Mouse (Mus musculus): ENCODE measurements at regions not wholly inside any gene's neighbourhood (a gene's known extent, or its start where the extent isn't known, plus 50 kb on each side); places are given as distances from the start of the nearest gene placed in this dataset.

DNA sequence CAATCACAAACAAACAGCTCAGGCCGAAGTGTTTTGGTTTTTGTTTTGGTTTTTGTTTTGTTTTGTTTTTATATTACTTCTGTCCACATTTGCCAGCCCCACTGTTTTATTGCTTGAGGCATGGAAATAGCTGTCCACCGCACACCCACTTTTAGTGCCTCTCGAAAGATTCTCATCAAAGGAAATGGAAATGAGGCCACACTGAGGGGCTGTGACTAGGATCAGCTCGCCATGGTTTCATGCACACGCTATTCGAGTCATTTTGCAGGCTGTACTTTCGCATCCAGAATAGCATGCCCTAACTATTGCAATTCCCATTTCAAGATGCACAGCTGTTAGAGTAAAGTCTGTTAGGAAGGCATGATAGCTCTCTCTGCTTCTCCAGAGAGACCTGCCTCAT is 1543.4 kb upstream of the Tenm3 start:
- Histone ChIP-seq H3K4me3 (no peak overlapping the region), H3K27ac (no peak overlapping the region), H3K27me3 (no peaks in the 10 kb centered on the region), H3K9ac (no peak overlapping the region), H3K4me1 (peaks cover 7% of the 10 kb centered on the region; the same call in 1 of the 2 replicates), H3K4me2 (replicated peaks) (no peak overlapping the region), H3K36me3 (no peaks in the 10 kb centered on the region), H3K9me3 (no peaks in the 10 kb centered on the region)
- ATAC-seq (ENCODE audit: low FRiP score, low read depth) = no peak
- WGBS = 64% methylated on average over 7 of the region's 7 CpGs

DNA sequence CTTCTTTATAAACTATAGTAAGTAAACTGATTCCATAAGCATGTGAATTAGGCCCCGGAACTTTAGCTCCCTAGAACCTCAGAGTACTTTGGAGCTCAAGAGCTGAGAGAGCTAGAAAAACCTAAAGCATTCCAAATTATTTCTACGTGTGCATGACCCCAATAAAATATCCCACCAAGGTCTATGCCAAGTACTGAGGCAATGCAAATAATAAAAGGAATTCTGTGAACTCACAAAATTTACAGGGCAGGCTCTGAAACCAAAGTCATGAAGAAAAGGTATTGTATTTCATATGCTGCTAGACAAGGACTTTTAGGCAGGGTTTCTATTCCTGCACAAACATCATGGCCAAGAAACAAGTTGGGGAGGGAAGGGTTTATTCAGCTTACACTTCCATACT is 1539.9 kb upstream of the Tenm3 start:
- H3K4me1 ChIP-seq = peaks cover 15% of the 10 kb centered on the region
- 33% methylated on average over 2 of the region's 2 CpGs for WGBS
- no peaks in the 10 kb centered on the region for H3K9me3 ChIP-seq
- H3K4me2 ChIP-seq (replicated peaks) = no peak overlapping the region
- no peak overlapping the region for H3K27ac ChIP-seq
- no peak overlapping the region for H3K9ac ChIP-seq
- H3K4me3 ChIP-seq = no peak overlapping the region
- H3K27me3 ChIP-seq = no peaks in the 10 kb centered on the region
- peak; percentile 68; the same call in 1 of the 2 replicates for ATAC-seq (ENCODE audit: low FRiP score, low read depth)
- H3K36me3 ChIP-seq = no peaks in the 10 kb centered on the region

DNA sequence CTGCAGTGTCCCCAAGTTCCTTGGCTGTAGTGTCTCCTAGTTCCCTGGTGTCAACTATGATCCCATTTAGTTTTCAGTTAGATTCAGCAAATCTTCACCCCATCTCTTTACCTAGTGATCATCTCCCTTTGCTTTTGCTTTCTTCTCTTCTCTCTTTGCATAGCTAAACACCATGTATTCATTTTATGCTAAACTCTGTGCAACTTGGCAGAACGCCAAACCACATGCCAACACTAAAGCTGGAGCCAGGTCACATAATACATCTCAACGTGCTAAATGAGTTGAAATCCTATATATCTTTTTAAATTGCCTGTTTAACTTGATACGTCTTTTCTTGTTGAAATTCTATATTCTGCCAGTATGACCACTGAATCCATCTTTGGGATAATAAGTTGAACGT is 1536.0 kb upstream of the Tenm3 start:
- ATAC-seq (ENCODE audit: low FRiP score, low read depth) = peak; percentile 59; the same call in 1 of the 2 replicates
- H3K36me3 ChIP-seq = no peaks in the 10 kb centered on the region
- no peak overlapping the region for H3K4me2 ChIP-seq (replicated peaks)
- WGBS = 32% methylated on average over 4 of the region's 4 CpGs
- no peaks in the 10 kb centered on the region for H3K27me3 ChIP-seq
- H3K4me3 ChIP-seq = no peak overlapping the region
- no peak overlapping the region for H3K27ac ChIP-seq
- no peaks in the 10 kb centered on the region for H3K9me3 ChIP-seq
- H3K9ac ChIP-seq = no peak overlapping the region
- H3K4me1 ChIP-seq = peaks cover 15% of the 10 kb centered on the region

DNA sequence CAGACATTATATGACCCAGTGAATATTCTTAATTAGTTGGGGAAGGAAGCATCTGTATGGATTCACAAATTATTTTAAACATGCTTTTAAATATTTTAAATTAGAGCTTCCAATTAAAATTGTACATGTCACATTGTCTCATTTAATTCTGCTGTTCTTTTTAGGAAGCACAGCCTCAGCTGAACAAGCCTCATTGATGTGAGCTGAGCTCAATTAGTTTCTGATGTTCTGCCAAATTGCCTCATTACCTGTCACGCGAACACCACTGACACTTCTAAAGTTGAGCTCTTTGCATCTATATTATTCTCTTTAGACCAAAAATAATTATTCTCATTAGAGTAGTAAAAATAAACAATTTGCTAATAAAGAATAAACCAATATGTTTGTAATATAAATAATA is 1530.0 kb upstream of the Tenm3 start:
- Histone ChIP-seq H3K36me3 (no peaks in the 10 kb centered on the region), H3K4me1 (no peaks in the 10 kb centered on the region), H3K9me3 (no peaks in the 10 kb centered on the region), H3K9ac (no peak overlapping the region), H3K4me2 (replicated peaks) (no peak overlapping the region), H3K4me3 (no peak overlapping the region), H3K27ac (no peak overlapping the region), H3K27me3 (no peaks in the 10 kb centered on the region)
- no peak for ATAC-seq (ENCODE audit: low FRiP score, low read depth)
- WGBS = 52% methylated on average over 2 of the region's 2 CpGs

GRCm38 (mm10) chr8:50326485-50326884 is 1482.7 kb upstream of the Tenm3 start:
- Histone ChIP-seq H3K27me3 (no peaks in the 10 kb centered on the region), H3K9ac (no peak overlapping the region), H3K36me3 (no peaks in the 10 kb centered on the region), H3K4me1 (no peaks in the 10 kb centered on the region), H3K4me2 (replicated peaks) (no peak overlapping the region), H3K9me3 (no peaks in the 10 kb centered on the region), H3K4me3 (no peak overlapping the region), H3K27ac (no peak overlapping the region)
- no peak for ATAC-seq (ENCODE audit: low FRiP score, low read depth)
- WGBS = 49% methylated on average over 3 of the region's 3 CpGs

DNA sequence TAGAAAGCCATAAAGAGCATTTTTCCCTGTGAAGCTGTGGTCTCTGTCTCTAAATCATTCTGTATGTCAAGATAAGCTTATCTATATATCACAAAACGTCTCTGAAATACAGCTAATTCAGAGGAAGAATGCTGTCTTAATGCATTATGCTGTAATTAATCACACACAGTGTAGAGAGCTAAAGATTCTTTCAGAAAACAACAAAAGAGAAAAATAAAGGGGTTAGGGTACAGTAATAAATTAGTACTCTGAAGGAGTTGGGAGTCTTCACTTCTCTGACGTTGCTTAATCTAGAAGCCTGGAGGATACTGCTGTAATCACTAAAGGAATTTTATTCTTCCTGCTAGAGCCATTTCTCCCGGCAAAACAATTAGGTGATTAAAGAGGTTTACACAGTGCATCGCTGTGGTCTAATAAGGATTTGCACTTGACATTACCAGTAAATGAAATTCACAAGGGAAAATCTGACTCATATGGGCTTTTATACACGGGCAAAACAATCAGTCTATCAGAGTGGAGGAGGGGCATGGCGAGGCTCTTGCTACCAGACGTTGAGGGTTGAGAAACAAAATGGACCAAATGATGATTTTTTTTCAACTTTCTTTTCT is 1477.7 kb upstream of the Tenm3 start:
- Histone ChIP-seq H3K4me1 (no peaks in the 10 kb centered on the region), H3K9me3 (no peaks in the 10 kb centered on the region), H3K9ac (no peak overlapping the region), H3K27me3 (no peaks in the 10 kb centered on the region), H3K27ac (no peak overlapping the region), H3K4me2 (replicated peaks) (no peak overlapping the region), H3K36me3 (no peaks in the 10 kb centered on the region), H3K4me3 (no peak overlapping the region)
- 18% methylated on average over 7 of the region's 7 CpGs for whole genome bisulfite sequencing
- ATAC-seq (ENCODE audit: low FRiP score, low read depth) = no peak

DNA sequence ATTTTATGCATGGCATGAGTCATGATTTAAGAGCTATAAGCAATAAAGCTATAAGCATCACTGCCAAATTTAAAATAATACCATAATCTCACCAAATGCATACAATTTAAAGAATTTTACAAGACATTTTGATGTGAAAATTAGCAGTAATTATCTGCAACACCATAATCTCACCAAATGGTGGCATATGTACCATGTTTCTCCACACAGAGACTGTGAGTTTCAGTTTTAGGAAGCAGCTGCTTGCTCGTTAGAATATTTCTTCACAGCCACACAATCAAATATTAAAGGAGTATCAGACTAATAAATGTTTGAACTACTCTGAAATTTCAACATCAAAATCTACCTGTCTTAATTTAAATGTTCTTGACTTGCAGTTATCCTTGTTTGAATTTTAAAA is 1472.9 kb upstream of the Tenm3 start:
- Histone ChIP-seq H3K36me3 (no peaks in the 10 kb centered on the region), H3K4me2 (replicated peaks) (no peak overlapping the region), H3K27me3 (no peaks in the 10 kb centered on the region), H3K4me3 (no peak overlapping the region), H3K9me3 (no peaks in the 10 kb centered on the region), H3K27ac (no peak overlapping the region), H3K4me1 (no peaks in the 10 kb centered on the region), H3K9ac (no peak overlapping the region)
- 57% methylated on average over 1 of the region's 1 CpGs for WGBS
- ATAC-seq (ENCODE audit: low FRiP score, low read depth) = no peak

GRCm38 (mm10) chr8:50310308-50310707 is 1466.6 kb upstream of the Tenm3 start:
- WGBS = 68% methylated on average over 3 of the region's 3 CpGs
- no peaks in the 10 kb centered on the region for H3K27me3 ChIP-seq
- no peaks in the 10 kb centered on the region for H3K9me3 ChIP-seq
- H3K9ac ChIP-seq = no peak overlapping the region
- H3K4me1 ChIP-seq = no peaks in the 10 kb centered on the region
- ATAC-seq (ENCODE audit: low FRiP score, low read depth) = no peak
- H3K4me3 ChIP-seq = no peak overlapping the region
- no peak overlapping the region for H3K27ac ChIP-seq
- H3K4me2 ChIP-seq (replicated peaks) = no peak overlapping the region
- H3K36me3 ChIP-seq = no peaks in the 10 kb centered on the region

DNA sequence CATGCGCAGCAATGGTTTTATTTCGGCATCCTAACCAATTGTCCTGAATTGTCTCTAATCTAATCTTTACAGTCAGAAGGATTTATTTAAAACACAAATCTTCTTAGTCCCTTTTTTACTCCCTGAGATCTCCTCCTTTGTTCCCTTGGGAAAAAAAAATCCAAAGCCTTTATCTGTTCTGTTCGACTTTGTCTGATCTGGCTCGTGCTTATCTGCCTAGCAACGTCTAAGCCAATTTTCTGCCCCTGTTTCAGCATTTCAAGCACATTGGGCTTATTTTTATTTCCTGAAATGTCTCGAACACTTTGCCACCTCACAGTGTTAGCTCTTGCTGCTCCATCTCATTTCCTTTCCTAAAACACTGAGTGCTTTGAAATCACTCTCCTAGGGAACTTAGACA is 1456.6 kb upstream of the Tenm3 start:
- no peaks in the 10 kb centered on the region for H3K36me3 ChIP-seq
- no peaks in the 10 kb centered on the region for H3K9me3 ChIP-seq
- no peak overlapping the region for H3K9ac ChIP-seq
- no peak overlapping the region for H3K4me2 ChIP-seq (replicated peaks)
- H3K4me3 ChIP-seq = no peak overlapping the region
- H3K27ac ChIP-seq = no peak overlapping the region
- ATAC-seq (ENCODE audit: low FRiP score, low read depth) = no peak
- 80% methylated on average over 6 of the region's 6 CpGs for WGBS
- H3K27me3 ChIP-seq = no peaks in the 10 kb centered on the region
- H3K4me1 ChIP-seq = no peaks in the 10 kb centered on the region

- no peaks in the 10 kb centered on the region for H3K27me3 ChIP-seq
- no peak overlapping the region for H3K4me3 ChIP-seq
- WGBS = 8% methylated on average over 4 of the region's 4 CpGs
- H3K4me2 ChIP-seq (replicated peaks) = no peak overlapping the region
- H3K9me3 ChIP-seq = no peaks in the 10 kb centered on the region
- no peaks in the 10 kb centered on the region for H3K4me1 ChIP-seq
- H3K9ac ChIP-seq = no peak overlapping the region
- H3K36me3 ChIP-seq = no peaks in the 10 kb centered on the region
- ATAC-seq (ENCODE audit: low FRiP score, low read depth) = peak; percentile 72; the same call in 1 of the 2 replicates
- no peak overlapping the region for H3K27ac ChIP-seq
Measured at GRCm38 (mm10) chr8:50293501-50293900, 1449.8 kb upstream of the Tenm3 start.

DNA sequence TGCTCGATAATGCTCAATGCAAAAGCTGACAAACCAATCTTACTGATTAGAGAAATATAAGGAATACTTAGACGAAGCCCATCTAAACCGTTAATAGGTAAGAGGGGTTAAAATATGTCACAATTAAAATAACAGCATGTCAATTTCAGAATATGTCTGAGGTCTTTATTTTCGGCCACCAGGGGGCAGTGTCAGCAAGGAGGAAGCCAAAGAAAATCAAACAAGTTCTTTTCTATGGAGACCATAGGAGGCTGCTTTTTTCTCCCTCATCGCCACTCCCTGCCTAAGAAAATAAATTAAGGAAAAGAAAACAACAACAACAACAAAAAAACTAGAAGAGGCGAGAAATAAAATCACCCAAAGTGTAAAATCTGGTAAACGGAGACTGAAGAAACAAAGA is 1448.4 kb upstream of the Tenm3 start:
- Histone ChIP-seq H3K4me3 (no peak overlapping the region), H3K4me1 (no peaks in the 10 kb centered on the region), H3K9ac (no peak overlapping the region), H3K4me2 (replicated peaks) (no peak overlapping the region), H3K36me3 (no peaks in the 10 kb centered on the region), H3K27ac (no peak overlapping the region), H3K27me3 (no peaks in the 10 kb centered on the region), H3K9me3 (no peaks in the 10 kb centered on the region)
- no peak for ATAC-seq (ENCODE audit: low FRiP score, low read depth)
- 42% methylated on average over 7 of the region's 7 CpGs for WGBS

- Histone ChIP-seq H3K27me3 (no peaks in the 10 kb centered on the region), H3K9ac (no peak overlapping the region), H3K4me3 (no peak overlapping the region), H3K4me2 (replicated peaks) (no peak overlapping the region), H3K36me3 (no peaks in the 10 kb centered on the region), H3K9me3 (no peaks in the 10 kb centered on the region), H3K4me1 (0 out of 2 replicates have a peak, but pooled peaks cover 5% of the 10 kb centered on the region), H3K27ac (no peak overlapping the region)
- WGBS = 60% methylated on average over 1 of the region's 1 CpGs
- no peak for ATAC-seq (ENCODE audit: low FRiP score, low read depth)
Measured at GRCm38 (mm10) chr8:50276346-50276745, 1432.6 kb upstream of the Tenm3 start.

- WGBS = 38% methylated on average over 4 of the region's 4 CpGs
- Histone ChIP-seq H3K4me1 (no peaks in the 10 kb centered on the region), H3K9ac (no peak overlapping the region), H3K36me3 (no peaks in the 10 kb centered on the region), H3K27ac (no peak overlapping the region), H3K9me3 (no peaks in the 10 kb centered on the region), H3K4me2 (replicated peaks) (no peak overlapping the region), H3K4me3 (no peak overlapping the region), H3K27me3 (no peaks in the 10 kb centered on the region)
- no peak for ATAC-seq (ENCODE audit: low FRiP score, low read depth)
Measured at GRCm38 (mm10) chr8:50264757-50265156, 1421.0 kb upstream of the Tenm3 start.

Data from limb, embryonic 13.5 days (tissue).